Mouse (Mus musculus): Measurements from ENCODE around the gene Nrbf2.
A peak's percentile ranks its signal among the peaks of the same experiment; 100 is the strongest.

Gene Nrbf2

GRCm38 (mm10) chr10:67295331-67295730, 10.2 kb upstream of the Nrbf2 start:
- no peak for DNase-seq (ENCODE audit: extremely low read depth, low read depth)

- DNase-seq (ENCODE audit: extremely low read depth, low read depth), result no peak
These were observed 6.0 kb upstream of the Nrbf2 start for GRCm38 (mm10) chr10:67291087-67291486.

DNA sequence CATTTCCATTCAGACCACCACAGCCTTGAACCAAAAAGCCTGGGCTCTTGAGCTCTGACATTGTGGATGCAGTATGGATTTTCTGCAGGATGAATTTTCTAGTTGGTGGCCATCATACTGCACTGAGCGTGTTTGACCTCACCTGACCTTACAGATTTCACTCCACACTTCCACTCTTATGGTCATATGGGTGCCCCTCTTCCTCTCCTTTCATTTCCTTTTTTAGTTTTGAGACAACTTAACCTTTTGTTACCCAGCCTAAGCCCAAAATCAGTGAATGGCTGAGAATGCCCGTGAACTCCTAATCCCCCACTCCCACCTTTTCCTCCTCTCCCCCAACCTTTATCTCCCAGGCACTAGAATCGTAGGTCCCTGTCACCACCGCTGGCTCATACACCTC, 5.5 kb upstream of the Nrbf2 start:
- DNase-seq (ENCODE audit: extremely low read depth, low read depth), result no peak

- no peak for DNase-seq (ENCODE audit: extremely low read depth, low read depth)
These were observed 2.8 kb upstream of the Nrbf2 start for GRCm38 (mm10) chr10:67287877-67288276.

GRCm38 (mm10) chr10:67284761-67285175, 337 bp downstream of the Nrbf2 start:
- DNase-seq (ENCODE audit: extremely low read depth, low read depth), result no peak

GRCm38 (mm10) chr10:67284311-67284710, 794 bp downstream of the Nrbf2 start:
- DNase-seq (ENCODE audit: extremely low read depth, low read depth), result no peak

DNA sequence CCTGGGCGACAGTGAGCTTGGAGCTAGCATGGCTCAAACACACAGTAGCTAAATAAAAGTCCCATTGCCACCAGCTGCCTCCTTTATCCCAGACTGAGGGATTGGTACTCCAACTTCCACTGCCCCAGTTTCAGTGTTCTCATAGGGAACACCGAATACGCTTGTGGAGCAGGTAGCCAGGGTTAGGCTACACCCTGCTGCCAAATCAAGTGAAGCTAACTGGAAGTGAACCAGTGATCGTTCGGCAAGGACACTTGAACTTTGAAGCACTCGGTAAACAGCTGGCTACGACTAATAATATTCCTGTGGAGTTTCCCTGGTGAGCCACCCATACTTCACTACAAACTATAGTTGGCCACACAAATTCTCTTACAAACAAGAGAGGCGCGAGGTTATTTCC, 1.6 kb downstream of the Nrbf2 start:
- no peak for DNase-seq (ENCODE audit: extremely low read depth, low read depth)

DNA sequence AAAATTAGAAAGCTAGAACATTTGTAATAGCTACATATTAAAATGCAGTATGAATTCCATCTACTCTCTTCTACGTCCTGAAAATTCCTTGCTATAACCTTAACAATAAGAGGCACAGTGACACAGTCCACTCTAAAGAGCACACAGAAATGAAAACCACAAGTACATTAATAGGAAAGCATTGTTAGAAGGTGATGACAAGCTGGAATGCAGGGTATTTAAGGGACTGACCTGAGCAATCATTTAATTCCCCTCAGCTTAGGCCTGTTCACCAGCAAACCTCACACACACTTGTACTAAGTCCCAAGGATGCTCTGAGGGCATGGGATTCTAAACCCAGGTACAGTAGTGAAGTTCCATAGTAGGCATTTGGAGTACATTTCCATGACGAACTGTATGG, 2.6 kb downstream of the Nrbf2 start:
- DNase-seq (ENCODE audit: extremely low read depth, low read depth), result no peak

- no peak for DNase-seq (ENCODE audit: extremely low read depth, low read depth)
These were observed 3.3 kb downstream of the Nrbf2 start for GRCm38 (mm10) chr10:67281852-67282251.

DNA sequence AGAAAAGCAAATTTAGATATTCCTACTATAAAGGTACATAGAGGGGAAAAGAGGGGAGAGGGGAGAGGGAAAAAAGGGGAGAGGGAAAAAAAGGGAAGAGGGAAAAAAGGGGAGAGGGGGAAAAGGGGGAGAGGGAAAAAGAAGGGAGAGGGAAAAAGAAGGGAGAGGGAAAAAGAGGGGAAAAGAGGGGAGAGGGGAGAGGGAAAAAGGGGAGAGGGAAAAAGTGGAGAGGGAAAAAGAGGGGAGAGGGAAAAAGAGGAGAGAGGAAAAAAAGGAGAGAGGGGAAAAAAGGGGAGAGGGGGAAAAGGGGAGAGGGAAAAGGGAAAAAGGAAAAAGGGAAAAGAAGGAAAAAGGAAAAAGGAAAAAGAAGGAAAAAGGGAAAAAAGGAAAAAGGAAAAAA, 9.2 kb downstream of the Nrbf2 start:
- no peak for DNase-seq (ENCODE audit: extremely low read depth, low read depth)

GRCm38 (mm10) chr10:67264852-67265251, 20.3 kb downstream of the Nrbf2 start:
- peak; percentile 26 for DNase-seq (ENCODE audit: extremely low read depth, low read depth)

DNA sequence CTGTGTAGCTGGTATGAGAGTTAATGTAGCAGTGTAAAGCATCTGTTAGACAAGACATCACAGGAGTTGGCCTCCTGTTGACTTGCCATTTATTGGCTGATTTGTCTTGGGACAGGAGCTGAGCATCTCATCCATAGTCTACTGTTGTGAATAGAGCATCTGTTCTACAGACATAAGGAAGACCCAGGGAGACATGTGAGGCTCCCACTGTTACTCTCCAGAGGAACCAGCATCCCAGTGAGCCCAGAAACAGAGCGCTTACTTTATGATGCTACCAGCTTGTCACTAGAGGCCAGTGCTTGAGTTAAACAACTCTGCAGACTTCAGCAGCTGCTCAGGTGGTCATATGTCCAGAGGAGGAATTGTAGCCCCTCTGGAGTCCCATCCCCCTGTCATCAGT, 32.0 kb downstream of the Nrbf2 start:
- no peak for DNase-seq (ENCODE audit: extremely low read depth, low read depth)

DNA sequence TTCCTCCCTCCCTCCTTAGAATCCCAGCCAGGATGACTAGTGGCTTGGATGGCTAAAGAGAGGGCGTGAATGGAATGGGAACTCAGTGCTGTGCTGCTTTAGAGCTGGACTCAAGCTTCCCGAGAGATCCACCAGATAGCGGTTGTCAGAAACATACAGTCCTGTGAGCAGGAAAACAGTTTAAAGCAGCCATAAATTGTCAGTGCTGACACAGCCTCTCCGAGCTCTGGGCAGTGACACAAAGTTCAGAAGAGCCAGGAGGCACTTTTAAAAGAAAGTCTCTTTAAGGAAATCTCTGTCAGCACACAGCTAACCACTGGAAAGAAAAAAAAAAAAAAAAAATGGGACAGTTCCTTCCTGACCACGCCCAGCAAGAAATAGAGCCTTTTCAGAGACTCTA, 32.8 kb downstream of the Nrbf2 start:
- DNase-seq (ENCODE audit: extremely low read depth, low read depth), result no peak

DNA sequence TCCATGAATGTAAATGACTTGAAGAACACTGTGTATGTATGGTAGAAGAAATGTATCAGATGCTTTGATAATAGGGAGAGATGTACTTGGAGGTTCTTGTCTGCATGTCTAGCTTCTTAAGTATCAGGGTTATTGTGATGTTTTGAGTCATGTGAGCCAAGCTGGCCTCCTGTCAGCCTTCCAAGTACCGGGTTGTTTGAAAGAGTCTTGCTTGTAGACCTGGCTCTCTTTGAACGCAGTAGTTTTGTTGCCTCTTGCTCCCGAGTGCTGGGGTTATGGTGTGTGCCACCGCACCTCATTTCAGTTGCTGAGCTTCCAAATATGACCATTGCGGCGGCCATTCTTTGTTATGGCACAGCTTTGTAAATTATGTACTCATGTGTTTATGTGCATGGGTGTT, 34.3 kb downstream of the Nrbf2 start:
- DNase-seq (ENCODE audit: extremely low read depth, low read depth), result no peak

DNA sequence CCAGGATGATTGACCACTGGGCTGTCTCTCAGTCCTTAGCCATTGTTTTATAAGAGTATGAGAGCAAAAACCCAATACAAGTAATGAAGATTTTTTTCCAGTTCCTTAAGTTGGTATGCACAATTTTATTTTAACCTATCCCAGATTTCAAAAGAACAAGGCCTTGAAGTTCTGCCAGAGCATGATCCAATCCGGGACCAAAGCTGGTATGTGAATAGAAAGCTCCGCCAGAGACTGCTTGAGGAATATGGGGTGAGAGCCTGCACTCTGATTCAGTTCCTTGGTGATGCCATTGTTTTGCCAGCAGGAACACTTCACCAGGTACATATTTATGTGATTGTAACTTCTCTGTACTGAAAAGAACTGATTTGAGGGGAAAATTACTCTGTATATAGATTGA, 35.6 kb downstream of the Nrbf2 start:
- DNase-seq (ENCODE audit: extremely low read depth, low read depth), result no peak

- DNase-seq (ENCODE audit: extremely low read depth, low read depth), result peak; percentile 41
These were observed 38.0 kb downstream of the Nrbf2 start for GRCm38 (mm10) chr10:67247145-67247544.

- no peak for DNase-seq (ENCODE audit: extremely low read depth, low read depth)
These were observed 54.7 kb downstream of the Nrbf2 start for GRCm38 (mm10) chr10:67230439-67230838.

- DNase-seq (ENCODE audit: extremely low read depth, low read depth), result no peak
These were observed 58.6 kb downstream of the Nrbf2 start for GRCm38 (mm10) chr10:67226543-67226942.

GRCm38 (mm10) chr10:67226109-67226508, 59.0 kb downstream of the Nrbf2 start:
- DNase-seq (ENCODE audit: extremely low read depth, low read depth), result no peak

- no peak for DNase-seq (ENCODE audit: extremely low read depth, low read depth)
These were observed 59.6 kb downstream of the Nrbf2 start for GRCm38 (mm10) chr10:67225528-67225927.

GRCm38 (mm10) chr10:67223942-67224341, 61.2 kb downstream of the Nrbf2 start:
- DNase-seq (ENCODE audit: extremely low read depth, low read depth), result no peak

DNA sequence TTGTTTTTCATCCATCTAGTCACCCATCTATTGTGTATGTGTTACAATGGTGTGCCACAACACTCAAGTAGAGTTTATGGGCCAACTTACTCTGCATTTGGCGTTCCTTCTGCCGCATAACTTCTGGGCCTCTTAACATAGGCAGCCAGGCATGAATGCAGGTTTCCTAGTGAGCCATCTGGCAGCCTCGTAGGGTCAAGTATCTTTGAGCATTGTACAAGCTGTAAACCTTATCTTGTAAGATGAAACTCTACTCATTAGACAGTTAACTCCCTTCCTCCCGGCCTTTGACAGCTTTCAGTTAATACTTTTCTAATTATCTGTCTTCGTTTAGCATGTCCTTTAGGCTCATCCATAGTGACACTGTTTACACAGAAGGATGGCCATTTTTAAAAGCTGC, 63.8 kb downstream of the Nrbf2 start:
- no peak for DNase-seq (ENCODE audit: extremely low read depth, low read depth)

- DNase-seq (ENCODE audit: extremely low read depth, low read depth), result no peak
These were observed 64.9 kb downstream of the Nrbf2 start for GRCm38 (mm10) chr10:67220251-67220650.

- DNase-seq (ENCODE audit: extremely low read depth, low read depth), result no peak
These were observed 66.1 kb downstream of the Nrbf2 start for GRCm38 (mm10) chr10:67218873-67219565.

Data from MEL-GATA-1-ER (cell line).